Mouse (Mus musculus): ENCODE measurements around the gene Brms1l. TPM values are rescaled to one million over a fixed set of nuclear protein-coding genes. Genes with fewer than 3 reads are reported as not detected.

Brms1l gene
- polyA plus RNA-seq, 1 experiment from 2014 or later = 57.0 TPM

- Histone ChIP-seq H3K27ac (replicated peaks) (no peak overlapping the region), H3K9me3 (0 out of 2 replicates have a peak, but pooled peaks cover 6% of the 10 kb centered on the region), H3K4me3 (no peak overlapping the region), H3K4me2 (no peak overlapping the region), H3K4me1 (replicated peaks) (no peaks in the 10 kb centered on the region), H3K9ac (no peak overlapping the region), H3K27me3 (no peaks in the 10 kb centered on the region), H3K36me3 (peaks cover 56% of the 10 kb centered on the region)
- no peak for ATAC-seq (ENCODE audit: low FRiP score, low read depth)
- 97% methylated on average over 5 of the region's 5 CpGs for WGBS
Measured at GRCm38 (mm10) chr12:55869622-55870322, 33.6 kb downstream of the Brms1l start.

GRCm38 (mm10) chr12:55885449-55885848 lies 49.3 kb downstream of the Brms1l start:
- Histone ChIP-seq H3K4me2 (no peak overlapping the region), H3K36me3 (no peaks in the 10 kb centered on the region), H3K4me1 (replicated peaks) (no peaks in the 10 kb centered on the region), H3K9ac (no peak overlapping the region), H3K9me3 (no peaks in the 10 kb centered on the region), H3K4me3 (no peak overlapping the region), H3K27ac (replicated peaks) (no peak overlapping the region), H3K27me3 (0 out of 2 replicates have a peak, but pooled peaks cover 2% of the 10 kb centered on the region)
- 70% methylated on average over 4 of the region's 4 CpGs for WGBS
- no peak for ATAC-seq (ENCODE audit: low FRiP score, low read depth)

DNA sequence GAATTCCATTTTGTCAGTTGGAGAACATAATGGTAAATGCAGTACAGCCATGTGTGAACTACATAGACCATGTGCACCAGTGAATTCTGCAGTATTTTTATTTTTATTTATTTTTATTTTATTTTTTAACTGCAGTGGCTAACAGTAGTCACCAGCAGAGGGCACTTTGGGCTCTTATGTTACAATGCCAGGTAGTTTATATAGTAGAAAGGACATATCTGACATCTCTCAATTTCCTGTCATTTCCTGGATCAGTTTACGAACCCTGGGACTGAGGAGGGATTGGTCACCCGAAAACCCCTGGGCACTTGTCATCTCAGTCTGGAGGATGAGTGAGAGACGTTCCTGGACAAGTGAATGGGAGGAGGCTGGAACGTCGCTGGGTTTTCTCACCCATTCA lies 52.4 kb downstream of the Brms1l start:
- no peak overlapping the region for H3K4me3 ChIP-seq
- ATAC-seq (ENCODE audit: low FRiP score, low read depth) = no peak
- WGBS = 32% methylated on average over 5 of the region's 5 CpGs

DNA sequence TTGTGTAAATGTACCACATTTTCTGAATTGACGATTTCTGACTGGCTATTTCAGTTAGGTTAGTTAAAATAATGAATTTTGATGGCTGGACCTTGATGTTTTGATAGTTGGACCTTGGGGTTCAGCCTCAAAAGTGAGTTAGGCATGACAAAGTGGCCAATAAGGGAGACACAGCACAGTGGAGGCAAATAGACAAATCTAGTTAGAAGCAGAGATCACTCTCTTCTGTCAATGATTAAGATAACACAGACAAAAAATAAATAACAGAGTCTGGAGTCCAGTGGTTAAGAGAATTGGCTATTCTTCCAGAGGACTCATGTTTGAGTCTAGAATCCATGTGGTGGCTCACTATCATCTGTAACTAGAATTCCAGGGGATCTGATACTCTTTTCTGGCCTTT lies 68.7 kb downstream of the Brms1l start:
- no peak overlapping the region for H3K27ac ChIP-seq (replicated peaks)
- no peak overlapping the region for H3K4me2 ChIP-seq
- no peaks in the 10 kb centered on the region for H3K4me1 ChIP-seq (replicated peaks)
- WGBS = 82% methylated on average over 1 of the region's 1 CpGs
- no peak overlapping the region for H3K9ac ChIP-seq
- no peaks in the 10 kb centered on the region for H3K9me3 ChIP-seq
- no peaks in the 10 kb centered on the region for H3K36me3 ChIP-seq
- no peak for ATAC-seq (ENCODE audit: low FRiP score, low read depth)
- no peak overlapping the region for H3K4me3 ChIP-seq
- H3K27me3 ChIP-seq = no peaks in the 10 kb centered on the region

More for the DNA sequence above, 52.4 kb downstream of the Brms1l start:
- no peaks in the 10 kb centered on the region for H3K9me3 ChIP-seq
- no peak overlapping the region for H3K27ac ChIP-seq (replicated peaks)
- H3K27me3 ChIP-seq = 0 out of 2 replicates have a peak, but pooled peaks cover 2% of the 10 kb centered on the region
- H3K4me2 ChIP-seq = peak overlapping the region; percentile 41
- no peaks in the 10 kb centered on the region for H3K4me1 ChIP-seq (replicated peaks)
- no peaks in the 10 kb centered on the region for H3K36me3 ChIP-seq
- H3K9ac ChIP-seq = no peak overlapping the region

- Histone ChIP-seq H3K9ac (no peak overlapping the region), H3K4me1 (replicated peaks) (no peaks in the 10 kb centered on the region), H3K4me2 (no peak overlapping the region), H3K27ac (replicated peaks) (no peak overlapping the region), H3K4me3 (no peak overlapping the region), H3K27me3 (no peaks in the 10 kb centered on the region), H3K36me3 (no peaks in the 10 kb centered on the region), H3K9me3 (no peaks in the 10 kb centered on the region)
- 27% methylated on average over 3 of the region's 3 CpGs for WGBS
- no peak for ATAC-seq (ENCODE audit: low FRiP score, low read depth)
Measured at GRCm38 (mm10) chr12:55912138-55912537, 76.0 kb downstream of the Brms1l start.

DNA sequence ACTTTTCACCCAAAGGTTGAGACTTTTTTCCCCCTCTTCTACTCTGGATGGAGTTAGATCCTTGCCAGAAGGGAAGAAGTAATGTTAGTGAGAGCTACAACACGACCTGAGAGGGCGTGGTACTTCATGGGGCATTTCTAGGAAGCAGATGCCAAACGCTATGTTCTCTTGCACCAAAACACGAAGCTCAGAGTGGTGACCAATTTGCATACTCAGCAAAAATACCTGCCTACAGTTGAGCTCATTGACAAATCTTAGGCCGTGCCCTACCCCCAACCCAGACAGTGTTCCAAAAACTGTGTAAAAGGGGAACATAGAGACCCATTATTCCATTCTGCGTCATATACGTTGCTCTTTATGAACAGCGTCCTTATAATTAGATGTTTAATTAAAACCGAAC lies 77.1 kb downstream of the Brms1l start:
- no peak overlapping the region for H3K4me3 ChIP-seq
- H3K4me1 ChIP-seq (replicated peaks) = no peaks in the 10 kb centered on the region
- H3K36me3 ChIP-seq = no peaks in the 10 kb centered on the region
- ATAC-seq (ENCODE audit: low FRiP score, low read depth) = no peak
- H3K27me3 ChIP-seq = no peaks in the 10 kb centered on the region
- no peak overlapping the region for H3K4me2 ChIP-seq
- WGBS = 73% methylated on average over 9 of the region's 9 CpGs
- no peaks in the 10 kb centered on the region for H3K9me3 ChIP-seq
- no peak overlapping the region for H3K27ac ChIP-seq (replicated peaks)
- H3K9ac ChIP-seq = no peak overlapping the region

- Histone ChIP-seq H3K9ac (no peak overlapping the region), H3K4me2 (no peak overlapping the region), H3K27me3 (no peaks in the 10 kb centered on the region), H3K9me3 (no peaks in the 10 kb centered on the region), H3K4me3 (no peak overlapping the region), H3K4me1 (replicated peaks) (no peaks in the 10 kb centered on the region), H3K27ac (replicated peaks) (no peak overlapping the region), H3K36me3 (no peaks in the 10 kb centered on the region)
- WGBS = 62% methylated on average over 8 of the region's 8 CpGs
- no peak for ATAC-seq (ENCODE audit: low FRiP score, low read depth)
Measured at GRCm38 (mm10) chr12:55916250-55916649, 80.1 kb downstream of the Brms1l start.

- WGBS = 95% methylated on average over 19 of the region's 19 CpGs
- Histone ChIP-seq H3K4me1 (replicated peaks) (no peaks in the 10 kb centered on the region), H3K9me3 (no peaks in the 10 kb centered on the region), H3K9ac (no peak overlapping the region), H3K4me3 (no peak overlapping the region), H3K27ac (replicated peaks) (no peak overlapping the region), H3K36me3 (no peaks in the 10 kb centered on the region), H3K4me2 (no peak overlapping the region), H3K27me3 (0 out of 2 replicates have a peak, but pooled peaks cover 3% of the 10 kb centered on the region)
- no peak for ATAC-seq (ENCODE audit: low FRiP score, low read depth)
Measured at GRCm38 (mm10) chr12:55917020-55917419, 80.9 kb downstream of the Brms1l start.

Small RNA genes lying within 50 kb of the gene (microRNA-seq; reads per million reads assigned to microRNA genes)
- 2.0 reads per million for gene Gm23394

Other genes with a start within 250 kb of the Brms1l start
- gene Insm2, start 236.9 kb upstream of the Brms1l start, polyA plus RNA-seq (2015; fragmentation: Nextera tagmentation; extraction: Ambion mirVana) = 1.8 and 2.5 TPM in 2 replicates
- 23.9 and 25.0 TPM in 2 replicates for gene Ralgapa1, start 15.2 kb upstream of the Brms1l start, polyA plus RNA-seq (2015; fragmentation: Nextera tagmentation; extraction: Ambion mirVana)